Mouse (Mus musculus) olfactory bulb, adult 2 months (tissue): ENCODE data around the gene Atxn7l2.

ENCODE experiments used
- CTCF ChIP-seq: fragments of 200-500 bp; IDR thresholded peaks from 2 replicates; pipeline ENCODE4 v1.5.1; 2012; ENCODE audit warnings: low read depth, mild to moderate bottlenecking, low read length, moderate library complexity; ENCODE audit not compliant: insufficient read depth
- POLR2A ChIP-seq: fragments of 200-500 bp; IDR thresholded peaks from 2 replicates; pipeline ENCODE4 v1.6.1; 2012; ENCODE audit warnings: mild to moderate bottlenecking, low read depth, low read length, moderate library complexity; ENCODE audit not compliant: insufficient read depth

- TF ChIP-seq CTCF (no peak), POLR2A (no peak)
Observed at GRCm38 (mm10) chr3:108167499-108167898, 43.2 kb downstream of the Atxn7l2 start.
